Mouse (Mus musculus) bone marrow macrophage, adult 2 months (primary cell): ENCODE results near the gene Siah2.

Experiments
- CTCF ChIP-seq: IDR thresholded peaks from 2 replicates; pipeline ENCODE4 v1.5.1; 2012; ENCODE audit warnings: low read depth, mild to moderate bottlenecking, low read length, moderate library complexity
- POLR2A ChIP-seq: IDR thresholded peaks from 2 replicates; pipeline ENCODE4 v1.6.1; 2012; ENCODE audit warnings: mild to moderate bottlenecking, low read depth, low read length, borderline replicate concordance

DNA sequence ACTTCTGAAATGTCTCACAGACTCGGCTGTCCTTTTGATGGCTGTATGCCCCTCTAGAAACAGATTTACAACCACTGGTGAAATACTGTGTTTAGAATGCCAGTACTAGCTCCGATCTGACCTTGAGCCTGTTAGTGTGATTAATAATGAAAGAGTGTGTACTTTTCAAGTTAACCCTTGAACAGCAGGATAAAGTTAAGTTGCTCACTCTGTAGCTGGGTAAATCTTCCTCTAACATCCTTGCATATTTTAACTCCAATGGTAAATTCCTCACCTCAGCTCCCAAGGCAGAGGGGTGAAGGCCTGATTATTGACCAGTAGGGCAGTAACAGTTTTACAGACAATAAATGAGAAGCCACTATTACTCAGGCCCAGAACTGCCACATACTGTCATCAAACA lies 10.4 kb downstream of the Siah2 start:
- TF ChIP-seq POLR2A (no peak), CTCF (no peak)
